Mouse (Mus musculus) cortical plate, adult 2 months (tissue): ENCODE measurements around the gene Olfr1509. TPM values are rescaled to one million over a fixed set of nuclear protein-coding genes. Genes with fewer than 3 reads are reported as not detected.
"Not testable (repeated sequence)": the region's sequence is repeated elsewhere in the genome, so short reads cannot be mapped to it uniquely, and the experiment has no call there.

Experiments used
- H3K27ac ChIP-seq: fragments of 200-500 bp; 2 replicates; pipeline ENCODE4 v1.5.1; 2012; ENCODE audit warnings: low read length, control low read depth, inconsistent platforms; ENCODE audit not compliant: insufficient read depth
- H3K4me1 ChIP-seq: fragments of 200-500 bp; 2 replicates; pipeline ENCODE4 v1.6.1; 2011; ENCODE audit warnings: low read length; ENCODE audit not compliant: control insufficient read depth, insufficient read depth
- H3K4me3 ChIP-seq: fragments of 200-500 bp; 2 replicates; pipeline ENCODE4 v1.5.1; 2011; ENCODE audit warnings: mild to moderate bottlenecking, low read length, control low read depth; ENCODE audit not compliant: insufficient read depth
- CTCF ChIP-seq: fragments of 200-500 bp; IDR thresholded peaks from 2 replicates; pipeline ENCODE4 v1.5.1; 2011; ENCODE audit warnings: mild to moderate bottlenecking, control low read depth, low read length; ENCODE audit not compliant: insufficient read depth; ENCODE audit errors: extremely low read depth
- POLR2A ChIP-seq: fragments of 200-500 bp; IDR thresholded peaks from 2 replicates; pipeline ENCODE4 v1.6.1; 2011; ENCODE audit warnings: mild to moderate bottlenecking, low read length, control low read depth; ENCODE audit not compliant: insufficient read depth; ENCODE audit errors: extremely low read depth
- polyA plus RNA-seq: library from polyadenylated mRNA; depleted of rRNA; stranded (reverse); fragments of >200 nt; gene quantifications from 2 replicates; pipeline ENCODE4 v1.2.3, GENCODE M21; 2012; rRNA removed

The Olfr1509 gene
- polyA plus RNA-seq, result not detected in 2 replicates

DNA sequence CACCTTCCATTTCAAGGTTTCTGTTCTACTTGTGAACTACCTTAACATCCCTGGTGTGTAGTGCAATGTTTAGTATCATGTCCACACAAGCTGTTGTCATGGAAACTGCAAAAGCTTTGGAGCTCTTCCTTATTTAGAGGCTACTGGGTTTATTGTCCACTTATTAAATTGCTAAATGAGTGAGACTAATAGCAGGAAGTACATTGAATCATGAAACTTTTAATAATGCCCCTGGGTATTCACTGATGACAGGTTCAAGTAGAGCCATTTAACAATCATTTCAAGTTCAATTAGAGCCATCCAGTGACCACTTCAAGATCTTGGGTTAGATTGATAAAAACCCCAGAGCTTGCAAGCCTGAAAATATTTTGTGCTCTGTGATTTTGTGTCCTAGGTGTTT is at the start of gene Olfr1509:
Gene Olfr1509, plus strand, starts transcription at position 301 of the 400 bp plus-strand sequence.
- TF ChIP-seq CTCF (no peak), POLR2A (no peak)
- H3K4me3 ChIP-seq, result no peak within 1 kb of the TSS
- H3K27ac ChIP-seq, result no peak within 1 kb of the TSS
- no peaks in the 10 kb centered on the region for H3K4me1 ChIP-seq

DNA sequence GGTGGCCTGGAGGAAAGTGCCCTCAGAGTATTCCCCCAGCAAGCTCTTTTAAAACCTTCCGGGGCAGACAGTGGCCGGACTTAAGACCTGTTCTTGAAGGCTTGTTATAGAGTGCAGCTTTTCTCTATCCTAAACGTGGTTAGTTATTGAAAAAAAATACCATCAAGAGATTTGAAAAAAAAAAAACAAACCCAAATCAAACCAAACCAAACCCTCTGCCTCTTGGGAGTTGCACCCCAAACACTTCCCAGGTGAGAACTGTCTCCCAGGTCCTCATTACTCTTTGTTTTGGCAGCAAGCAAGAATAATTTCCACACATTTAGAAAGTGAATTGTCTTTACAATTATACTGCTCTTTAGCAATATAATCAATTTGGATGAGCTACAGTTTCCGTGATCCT is 45.5 kb upstream of the Olfr1509 start, which contains the start of gene Olfr1511:
Gene Olfr1511, minus strand, starts transcription at position 101 of the 400 bp plus-strand sequence.
- TF ChIP-seq POLR2A, result no peak
- TF ChIP-seq CTCF, result no peak
- H3K4me1 ChIP-seq, result no peaks in the 10 kb centered on the region

DNA sequence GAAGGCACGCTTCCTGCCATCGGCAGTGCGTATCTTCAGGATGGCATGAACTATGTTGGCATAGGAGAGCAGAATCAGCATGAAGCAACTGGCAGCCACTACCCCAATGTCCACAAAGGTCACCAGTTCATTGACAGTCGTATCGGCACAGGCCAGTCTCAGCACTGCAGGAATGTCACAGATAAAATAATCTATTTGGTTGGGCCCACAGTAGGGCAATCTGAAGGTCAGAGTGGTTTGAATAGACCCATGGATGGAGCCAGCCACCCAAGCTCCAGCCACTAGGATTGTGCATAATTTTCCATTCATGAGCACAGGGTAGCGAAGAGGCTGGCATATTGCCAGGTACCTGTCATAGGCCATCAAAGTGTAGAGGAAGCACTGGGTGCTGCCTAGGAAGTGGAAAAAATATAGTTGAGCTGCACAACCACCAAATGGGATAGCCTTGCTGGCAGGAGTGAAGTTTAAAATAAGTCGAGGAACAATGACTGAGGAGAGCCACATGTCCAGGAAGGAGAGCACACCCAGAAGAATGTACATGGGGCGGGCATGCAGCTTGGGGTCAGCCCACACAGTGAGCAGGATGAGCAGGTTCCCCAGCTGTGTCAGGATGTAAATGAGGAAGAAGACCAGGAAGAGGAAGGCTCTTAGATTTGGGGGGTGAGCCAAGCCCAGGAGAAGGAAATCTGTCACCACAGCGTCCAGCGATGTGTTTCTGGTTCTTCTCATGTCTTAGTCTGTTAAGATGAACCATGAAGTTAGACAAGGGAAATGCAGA is 32.5 kb upstream of the Olfr1509 start:
- not testable (repeated sequence) for H3K4me3 ChIP-seq, H3K4me1 ChIP-seq, H3K27ac ChIP-seq

More for the DNA sequence above, 45.5 kb upstream of the Olfr1509 start, which contains the start of gene Olfr1511:
- Histone ChIP-seq H3K27ac (no peak within 1 kb of the TSS), H3K4me3 (no peak within 1 kb of the TSS)

DNA sequence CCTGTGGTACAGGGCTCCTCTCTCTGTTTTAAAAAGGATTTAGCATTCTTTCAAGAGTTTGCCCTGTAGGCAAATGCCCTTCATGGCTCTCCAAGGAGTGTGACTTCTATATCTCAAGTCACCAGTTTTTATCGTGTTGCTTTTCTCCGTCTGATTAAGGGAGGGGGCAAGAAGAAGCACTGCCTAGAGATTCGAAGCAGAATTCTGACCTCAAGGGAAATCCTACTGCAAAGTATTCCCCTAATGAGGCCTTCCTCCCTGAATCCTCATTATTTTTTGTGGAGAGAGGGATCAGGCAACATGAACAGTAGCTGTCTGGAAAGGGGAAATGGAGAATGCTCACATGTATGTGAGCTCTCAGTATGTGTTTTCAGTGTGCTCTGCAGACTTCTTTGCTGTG is 28.5 kb upstream of the Olfr1509 start, which contains the start of gene Olfr1510:
Gene Olfr1510, minus strand, starts transcription at position 101 of the 400 bp plus-strand sequence.
- H3K27ac ChIP-seq, result no peak within 1 kb of the TSS
- H3K4me3 ChIP-seq, result no peak within 1 kb of the TSS
- H3K4me1 ChIP-seq, result no peaks in the 10 kb centered on the region
- TF ChIP-seq POLR2A (no peak), CTCF (no peak)

DNA sequence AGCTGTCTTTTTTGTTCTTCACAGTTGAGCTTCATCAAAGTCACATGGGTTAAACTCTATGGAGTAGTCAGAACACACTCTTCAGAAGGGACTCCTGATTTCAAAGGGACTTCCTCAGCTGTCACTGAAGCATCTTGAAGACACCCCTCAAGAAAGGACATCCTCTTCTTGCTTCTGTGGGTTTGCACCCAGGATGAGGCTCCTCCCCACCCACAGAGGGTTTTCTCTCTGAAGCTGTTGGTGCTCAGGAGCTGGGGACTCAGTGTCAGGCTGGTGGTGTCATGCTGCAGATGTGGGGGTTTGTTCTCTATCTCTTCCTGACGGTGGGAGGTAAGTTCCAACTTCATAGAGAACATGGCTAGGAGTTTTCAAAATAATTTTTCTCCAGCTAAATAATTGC is 15.1 kb upstream of the Olfr1509 start:
- no peak overlapping the region for H3K4me3 ChIP-seq
- no peak overlapping the region for H3K27ac ChIP-seq
- TF ChIP-seq POLR2A, result no peak
- no peak for TF ChIP-seq CTCF

DNA sequence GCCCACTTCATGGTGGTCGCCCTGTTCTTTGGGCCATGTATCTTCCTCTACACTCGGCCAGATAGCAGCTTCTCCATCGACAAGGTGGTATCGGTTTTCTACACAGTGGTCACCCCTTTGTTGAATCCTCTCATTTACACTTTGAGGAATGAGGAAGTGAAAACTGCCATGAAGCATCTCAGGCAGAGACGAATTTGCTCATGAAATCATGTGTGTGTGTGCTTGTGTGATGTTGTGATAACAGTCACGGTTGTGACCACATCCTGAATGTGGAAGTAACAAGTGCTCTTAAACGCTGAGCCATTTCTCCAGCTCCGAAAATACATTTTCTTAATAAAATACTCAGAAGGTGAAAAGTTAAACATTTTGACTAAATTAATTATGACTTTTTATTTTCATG is 8.3 kb downstream of the Olfr1509 start:
- no peak overlapping the region for H3K27ac ChIP-seq

More for the DNA sequence above, 15.1 kb upstream of the Olfr1509 start:
- no peaks in the 10 kb centered on the region for H3K4me1 ChIP-seq

DNA sequence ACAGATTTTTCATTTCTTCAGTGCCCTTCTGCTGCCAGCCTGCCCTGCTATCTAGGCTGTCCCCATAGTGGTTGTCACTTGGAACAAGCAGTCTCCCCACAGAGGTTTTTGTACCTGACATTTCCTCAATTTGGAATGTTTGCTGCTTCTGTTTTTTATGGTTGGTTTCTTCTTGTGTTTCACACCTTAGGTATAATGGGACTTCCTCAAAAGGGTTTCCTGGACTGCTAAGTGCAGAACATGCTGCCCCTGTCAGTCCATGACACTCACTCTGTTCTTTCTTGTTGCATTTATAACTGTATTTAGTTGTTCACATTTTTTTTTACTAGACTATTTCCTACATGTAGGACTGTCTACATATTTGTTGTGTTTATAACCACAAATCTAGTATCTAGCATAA is 19.1 kb downstream of the Olfr1509 start:
- no peak overlapping the region for H3K4me3 ChIP-seq
- no peaks in the 10 kb centered on the region for H3K4me1 ChIP-seq
- no peak overlapping the region for H3K27ac ChIP-seq
- no peak for TF ChIP-seq CTCF
- TF ChIP-seq POLR2A, result no peak

More for the DNA sequence above, 8.3 kb downstream of the Olfr1509 start:
- Histone ChIP-seq H3K4me1 (no peaks in the 10 kb centered on the region), H3K4me3 (no peak overlapping the region)
- TF ChIP-seq CTCF, result no peak
- TF ChIP-seq POLR2A, result no peak

DNA sequence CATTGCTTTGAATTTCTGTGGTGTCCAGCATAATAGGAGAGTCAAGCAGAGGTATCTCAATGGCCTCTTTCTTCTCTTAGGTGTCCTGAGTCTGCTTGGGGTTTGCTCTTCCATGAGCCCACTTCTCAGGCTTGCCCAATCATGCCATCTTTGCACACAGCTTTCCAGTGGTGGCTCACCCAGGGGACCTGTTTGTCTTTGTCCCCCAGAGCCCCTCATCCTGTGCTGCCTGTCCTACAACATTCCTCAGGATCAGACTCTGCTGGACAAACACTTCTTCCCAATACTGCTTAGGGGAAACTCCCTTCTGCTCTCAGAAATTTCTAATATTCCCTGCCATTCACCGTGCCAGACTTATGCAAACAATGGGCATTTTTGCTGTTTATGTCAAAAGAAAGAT is 22.9 kb downstream of the Olfr1509 start:
- no peak for TF ChIP-seq POLR2A
- no peak for TF ChIP-seq CTCF
- Histone ChIP-seq H3K4me1 (no peaks in the 10 kb centered on the region), H3K27ac (no peak overlapping the region), H3K4me3 (no peak overlapping the region)

DNA sequence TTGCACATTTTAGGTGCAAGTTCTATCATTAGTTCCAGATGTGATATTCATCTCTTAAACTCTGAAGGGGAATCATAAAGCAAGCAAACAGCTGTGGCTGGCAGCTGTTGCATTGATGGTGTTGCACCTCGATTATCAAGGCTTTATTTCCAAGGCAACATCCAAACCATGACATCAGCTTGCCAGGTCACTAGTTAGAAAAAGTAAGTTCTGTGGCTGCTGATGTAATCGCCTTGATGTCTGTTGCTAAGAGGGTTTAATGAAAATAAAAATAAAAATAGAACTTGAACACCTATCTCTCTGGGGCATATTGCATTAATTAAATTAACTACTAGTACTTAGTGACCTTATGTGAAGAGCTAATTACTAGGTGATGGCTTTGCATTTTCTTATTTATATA is 24.6 kb downstream of the Olfr1509 start, which contains the start of gene Olfr1508:
Gene Olfr1508, minus strand, starts transcription at position 101 of the 400 bp plus-strand sequence.
- TF ChIP-seq CTCF, result no peak
- no peak for TF ChIP-seq POLR2A
- no peaks in the 10 kb centered on the region for H3K4me1 ChIP-seq
- H3K4me3 ChIP-seq, result no peak within 1 kb of the TSS
- no peak within 1 kb of the TSS for H3K27ac ChIP-seq

DNA sequence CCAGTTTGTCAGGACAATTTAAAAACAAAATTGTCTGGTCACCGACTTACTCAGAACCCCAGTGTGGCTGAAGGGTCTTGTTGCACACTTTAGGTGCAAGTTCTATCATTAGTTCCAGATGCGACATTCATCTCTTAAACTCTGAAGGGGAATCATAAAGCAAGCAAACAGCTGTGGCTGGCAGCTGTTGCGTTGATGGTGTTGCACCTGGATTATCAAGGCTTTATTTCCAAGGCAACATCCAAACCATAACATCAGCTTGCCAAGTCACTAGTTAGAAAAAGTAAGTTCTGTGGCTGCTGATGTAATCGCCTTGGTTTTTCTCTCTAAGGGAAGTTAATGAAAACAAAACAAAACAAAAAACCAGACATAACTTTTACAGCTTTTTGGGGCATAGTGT is 52.7 kb downstream of the Olfr1509 start, which contains the start of gene Olfr1507:
Gene Olfr1507, minus strand, starts transcription at position 234 of the 400 bp plus-strand sequence.
- no peak within 1 kb of the TSS for H3K27ac ChIP-seq
- H3K4me1 ChIP-seq, result no peaks in the 10 kb centered on the region
- no peak within 1 kb of the TSS for H3K4me3 ChIP-seq
- no peak for TF ChIP-seq POLR2A
- no peak for TF ChIP-seq CTCF

Other genes starting within 250 kb of the Olfr1509 start
- gene Supt16, start 245.6 kb upstream of the Olfr1509 start, polyA plus RNA-seq, result 25.6 and 28.2 TPM in 2 replicates
- 53.5 and 60.7 TPM in 2 replicates for gene Chd8, start 185.2 kb upstream of the Olfr1509 start, polyA plus RNA-seq
- gene Tox4, start 163.8 kb upstream of the Olfr1509 start, polyA plus RNA-seq, result 41.2 and 42.4 TPM in 2 replicates
- 42.0 and 44.4 TPM in 2 replicates for gene Rab2b, start 163.4 kb upstream of the Olfr1509 start, polyA plus RNA-seq
- 28.7 and 28.8 TPM in 2 replicates for gene Mettl3, start 137.9 kb upstream of the Olfr1509 start, polyA plus RNA-seq
- gene Sall2, start 114.2 kb upstream of the Olfr1509 start, polyA plus RNA-seq, result 24.6 and 26.5 TPM in 2 replicates
- not detected in 2 replicates for gene Olfr1513, start 86.6 kb upstream of the Olfr1509 start, polyA plus RNA-seq
- not detected in 2 replicates for gene Olfr1512, start 63.8 kb upstream of the Olfr1509 start, polyA plus RNA-seq
- not detected in 2 replicates for gene Olfr1511, start 45.6 kb upstream of the Olfr1509 start, polyA plus RNA-seq
- not detected in 2 replicates for gene Olfr1510, start 28.6 kb upstream of the Olfr1509 start, polyA plus RNA-seq
- gene Olfr1508, start 24.5 kb downstream of the Olfr1509 start, polyA plus RNA-seq, result not detected in 2 replicates
- not detected in 2 replicates for gene Olfr1507, start 52.8 kb downstream of the Olfr1509 start, polyA plus RNA-seq